Mouse (Mus musculus) hindbrain, embryonic 12.5 days (tissue): Measurements from ENCODE around the gene Rangrf. TPM values are rescaled to one million over a fixed set of nuclear protein-coding genes. Genes with fewer than 3 reads are reported as not detected.
A peak's percentile ranks its signal among the peaks of the same experiment; 100 is the strongest.
"Not testable (repeated sequence)": the region's sequence is repeated elsewhere in the genome, so short reads cannot be mapped to it uniquely, and the experiment has no call there.

Experiments
- ATAC-seq: fragments of 200-750 bp; cut with Nextera tagmentation; 2 replicates; pipeline ENCODE4 v1.8.0; 2017; ENCODE audit warnings: moderate TSS enrichment; ENCODE audit not compliant: low FRiP score
- H3K27ac ChIP-seq: fragments of 300-500 bp; sonication (generic); 2 replicates; pipeline ENCODE4 v1.5.1; 2016; ENCODE audit warnings: mild to moderate bottlenecking
- H3K27me3 ChIP-seq: fragments of 300-500 bp; sonication (generic); 2 replicates; pipeline ENCODE4 v1.6.1; 2016; ENCODE audit warnings: mild to moderate bottlenecking
- H3K36me3 ChIP-seq: fragments of 300-500 bp; sonication (generic); 2 replicates; pipeline ENCODE4 v1.6.1; 2016; ENCODE audit warnings: mild to moderate bottlenecking
- H3K4me1 ChIP-seq: fragments of 300-500 bp; sonication (generic); 2 replicates; pipeline ENCODE4 v1.6.1; 2016
- H3K4me2 ChIP-seq: fragments of 300-500 bp; sonication (generic); replicated peaks from 2 replicates; pipeline ENCODE4 v1.6.1; 2016; ENCODE audit warnings: mild to moderate bottlenecking
- H3K4me3 ChIP-seq: fragments of 300-500 bp; sonication (generic); 2 replicates; pipeline ENCODE4 v1.5.1; 2016; ENCODE audit warnings: mild to moderate bottlenecking
- H3K9ac ChIP-seq: fragments of 300-500 bp; sonication (generic); 2 replicates; pipeline ENCODE4 v1.6.1; 2016; ENCODE audit warnings: mild to moderate bottlenecking, moderate library complexity
- H3K9me3 ChIP-seq: fragments of 300-500 bp; sonication (generic); replicated peaks from 2 replicates; pipeline ENCODE4 v1.6.1; 2016; ENCODE audit warnings: mild to moderate bottlenecking
- WGBS: fragments of 180-500 bp; shearing (Covaris S2); methylation state at CpG from one replicate; pipeline ENCODE4 v1.1.7; 2016; 5-methylcytosine and 5-hydroxymethylcytosine counted together
- polyA plus RNA-seq: library from polyadenylated mRNA; unstranded; fragments of >200 nt; fragmentation: Nextera tagmentation; extraction: Ambion mirVana; gene quantifications from 2 replicates; pipeline ENCODE4 v1.2.1, GENCODE M21; 2016

The Rangrf gene
- polyA plus RNA-seq, 1 experiment from 2014 or later, result 38.3 TPM

DNA sequence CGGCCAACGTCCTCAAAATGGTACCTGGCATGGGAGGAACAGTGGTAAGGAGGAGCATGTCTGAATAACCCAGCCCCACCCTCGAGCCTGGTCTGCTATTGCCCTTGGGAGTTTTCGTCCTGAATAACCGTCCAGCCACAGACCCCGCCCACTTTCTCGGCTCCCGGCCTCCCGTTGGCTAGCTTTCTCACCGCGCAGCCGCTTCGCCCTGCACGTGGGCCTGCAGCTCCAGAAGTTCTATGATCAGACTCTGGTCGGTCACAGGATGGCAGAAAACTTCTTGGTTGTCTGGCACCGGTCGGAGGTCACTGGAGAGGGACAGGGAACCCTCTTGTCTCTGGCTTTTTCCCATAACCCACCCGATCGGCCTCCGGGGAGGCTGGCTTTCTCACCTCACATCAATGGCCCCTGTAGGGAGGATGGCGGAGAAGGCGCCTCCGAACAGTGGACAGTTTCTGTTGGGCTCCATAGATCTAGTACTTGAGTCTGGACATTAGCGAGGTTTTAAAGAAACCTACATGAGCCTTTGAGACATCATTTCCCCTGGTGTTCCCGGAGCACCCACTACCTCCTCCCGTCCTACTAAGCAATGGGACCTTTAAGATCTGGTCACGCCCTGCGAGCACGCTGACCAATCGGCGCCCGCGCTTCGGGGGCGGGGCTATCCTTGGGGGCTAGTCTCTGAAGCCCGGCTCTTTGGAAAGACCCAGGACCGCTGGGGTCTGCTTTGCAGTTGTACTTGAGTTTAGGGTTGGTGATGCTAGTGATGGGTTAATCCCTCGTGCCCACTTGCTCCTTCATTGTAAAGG, 1.5 kb downstream of the Rangrf start:
- Histone ChIP-seq H3K9ac (peak overlapping the region; percentile 43), H3K4me1 (peaks cover 12% of the 10 kb centered on the region), H3K4me2 (peak overlapping the region; percentile 66), H3K4me3 (peak overlapping the region; percentile 46), H3K27me3 (0 out of 2 replicates have a peak, but pooled peaks cover 15% of the 10 kb centered on the region)
- H3K9me3 ChIP-seq, H3K27ac ChIP-seq, H3K36me3 ChIP-seq: not testable (repeated sequence)
- peak; percentile 89 for ATAC-seq
- WGBS, result under 1% methylated on average over 38 of the region's 38 CpGs

DNA sequence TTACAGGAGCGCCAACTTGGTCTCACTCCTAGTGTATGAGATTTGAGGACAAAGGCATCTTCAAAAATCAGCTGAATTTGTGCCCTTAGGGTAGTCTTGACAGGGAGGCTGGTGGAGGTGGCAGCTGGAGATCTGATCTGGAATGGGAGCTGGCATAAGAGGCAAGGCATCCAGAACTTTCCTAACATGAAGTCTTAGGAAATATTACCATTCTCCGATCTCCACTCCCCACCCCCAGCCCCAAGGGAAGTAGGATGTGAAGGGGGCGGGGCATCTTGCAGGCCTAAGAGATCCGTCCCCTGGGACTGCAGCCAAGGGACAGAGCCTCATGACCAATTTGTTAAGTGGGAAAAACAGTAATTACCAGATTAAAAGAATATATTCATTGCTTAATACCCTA, 4.8 kb downstream of the Rangrf start:
- H3K27me3 ChIP-seq, result 0 out of 2 replicates have a peak, but pooled peaks cover 7% of the 10 kb centered on the region
- no peak overlapping the region for H3K4me2 ChIP-seq
- no peak overlapping the region for H3K27ac ChIP-seq
- no peak overlapping the region for H3K4me3 ChIP-seq
- no peaks in the 10 kb centered on the region for H3K9me3 ChIP-seq
- H3K9ac ChIP-seq, result no peak overlapping the region
- WGBS, result 83% methylated on average over 4 of the region's 4 CpGs
- ATAC-seq, result no peak
- peaks cover 18% of the 10 kb centered on the region for H3K4me1 ChIP-seq
- H3K36me3 ChIP-seq, result 0 out of 2 replicates have a peak, but pooled peaks cover 2% of the 10 kb centered on the region

DNA sequence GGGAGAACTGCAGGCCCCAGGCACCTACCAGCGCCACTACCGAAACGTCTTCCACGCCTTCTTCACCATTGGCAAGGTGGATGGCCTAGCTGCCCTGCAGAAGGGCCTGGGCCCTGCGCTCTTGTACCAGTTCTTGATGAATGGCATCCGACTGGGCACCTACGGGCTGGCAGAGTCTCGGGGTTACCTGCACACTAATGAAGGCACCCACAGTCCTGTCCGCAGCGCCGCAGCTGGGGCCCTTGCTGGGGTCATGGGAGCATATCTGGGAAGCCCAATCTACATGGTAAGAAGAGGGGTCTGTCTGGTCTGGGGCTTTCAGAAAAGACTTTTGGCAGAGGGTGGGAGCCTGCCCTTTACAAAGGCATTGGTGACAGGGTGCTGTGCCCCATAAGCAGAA, 6.2 kb downstream of the Rangrf start:
- Histone ChIP-seq H3K27ac (no peak overlapping the region), H3K4me3 (peak overlapping the region; percentile 57; the same call in 1 of the 2 replicates), H3K4me2 (peak overlapping the region; percentile 84; the same call in 1 of the 2 replicates), H3K36me3 (0 out of 2 replicates have a peak, but pooled peaks cover 2% of the 10 kb centered on the region), H3K4me1 (peaks cover 14% of the 10 kb centered on the region), H3K9me3 (no peaks in the 10 kb centered on the region), H3K9ac (no peak overlapping the region), H3K27me3 (0 out of 2 replicates have a peak, but pooled peaks cover 3% of the 10 kb centered on the region)
- WGBS, result 87% methylated on average over 11 of the region's 11 CpGs
- ATAC-seq, result no peak

DNA sequence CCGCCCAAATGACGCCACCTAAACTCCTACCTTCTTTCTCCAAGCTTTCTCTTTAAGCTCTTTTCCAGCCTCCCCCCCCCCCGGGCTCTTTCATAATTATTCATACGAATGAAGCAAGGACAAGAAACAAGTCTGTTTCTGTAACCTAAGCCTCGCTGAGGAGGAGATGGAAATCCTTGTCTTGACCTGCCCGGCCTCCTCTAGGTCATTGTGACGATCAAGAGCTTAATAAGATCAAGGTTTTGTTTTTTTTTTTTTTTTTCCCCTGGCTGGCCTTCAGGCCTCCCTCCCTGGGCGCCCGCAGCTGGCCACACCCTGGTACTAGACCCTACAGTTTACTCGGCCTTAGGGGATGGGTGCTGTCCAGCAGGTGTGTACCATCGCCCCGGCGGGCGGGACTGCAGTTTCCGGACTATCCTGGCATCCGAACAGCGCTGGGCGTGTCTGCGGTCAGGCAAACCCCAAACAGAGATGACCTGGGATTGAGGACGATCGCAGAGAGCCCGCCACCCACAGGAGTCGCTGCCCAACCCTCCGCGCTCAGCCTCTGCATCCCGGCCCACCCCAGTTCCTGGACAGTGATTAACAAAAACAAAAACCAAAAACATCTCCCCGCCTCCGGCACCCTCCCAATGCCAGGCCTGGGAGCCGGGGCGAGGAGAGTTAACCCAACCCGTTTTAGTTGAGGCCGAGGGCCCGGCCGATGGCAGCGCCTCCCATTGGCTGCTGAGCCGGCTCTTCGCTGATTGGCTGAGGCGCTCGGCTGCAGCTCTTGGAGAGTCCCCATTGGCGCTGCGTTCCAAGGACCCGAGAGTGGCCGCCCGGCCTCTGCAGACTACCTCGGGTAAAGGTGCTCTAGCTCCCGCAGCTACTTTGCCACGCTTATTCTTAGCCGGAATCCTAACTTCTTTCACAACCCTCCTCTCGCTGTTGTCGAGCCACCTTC, 7.4 kb downstream of the Rangrf start, which contains the start of gene Slc25a35:
Gene Slc25a35 (plus strand): TSS at position 795 of the 946 bp plus-strand sequence.
- Histone ChIP-seq H3K27me3 (0 out of 2 replicates have a peak, but pooled peaks cover 3% of the 10 kb centered on the region), H3K4me3 (peak within 1 kb of the TSS; percentile 57), H3K27ac (peak within 1 kb of the TSS; percentile 67), H3K4me2 (peak within 1 kb of the TSS; percentile 84), H3K36me3 (0 out of 2 replicates have a peak, but pooled peaks cover 2% of the 10 kb centered on the region), H3K9ac (peak within 1 kb of the TSS; percentile 72), H3K9me3 (no peaks in the 10 kb centered on the region), H3K4me1 (peaks cover 9% of the 10 kb centered on the region)
- WGBS, result under 1% methylated on average over 50 of the region's 50 CpGs
- ATAC-seq, result peak; percentile 94

DNA sequence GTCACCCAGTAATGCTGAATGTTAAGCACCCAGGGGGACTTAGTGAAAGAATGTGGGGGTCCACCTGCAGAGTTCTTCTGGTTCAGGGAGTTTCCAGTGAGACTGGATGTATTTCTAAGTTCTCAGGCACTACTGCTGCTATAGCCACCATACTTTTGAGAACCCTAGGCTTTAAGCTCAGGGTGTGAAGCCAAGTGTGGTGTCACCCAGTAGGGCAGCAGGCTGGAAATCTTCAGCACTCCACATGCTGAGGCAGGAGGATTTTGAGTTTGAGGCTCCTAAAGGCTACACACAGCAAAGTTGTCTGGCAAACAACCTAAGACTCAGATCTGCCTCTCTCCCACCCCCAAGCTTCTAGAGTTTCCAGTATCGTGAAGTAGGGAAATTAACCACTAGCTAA, 8.4 kb downstream of the Rangrf start:
- H3K4me2 ChIP-seq, result no peak overlapping the region
- no peak overlapping the region for H3K4me3 ChIP-seq
- peaks cover 9% of the 10 kb centered on the region for H3K4me1 ChIP-seq
- no peaks in the 10 kb centered on the region for H3K9me3 ChIP-seq
- ATAC-seq, result no peak
- H3K9ac ChIP-seq, result no peak overlapping the region
- 66% methylated on average over 1 of the region's 1 CpGs for WGBS
- H3K27me3 ChIP-seq, result 0 out of 2 replicates have a peak, but pooled peaks cover 3% of the 10 kb centered on the region
- H3K36me3 ChIP-seq, result 0 out of 2 replicates have a peak, but pooled peaks cover 2% of the 10 kb centered on the region
- no peak overlapping the region for H3K27ac ChIP-seq

DNA sequence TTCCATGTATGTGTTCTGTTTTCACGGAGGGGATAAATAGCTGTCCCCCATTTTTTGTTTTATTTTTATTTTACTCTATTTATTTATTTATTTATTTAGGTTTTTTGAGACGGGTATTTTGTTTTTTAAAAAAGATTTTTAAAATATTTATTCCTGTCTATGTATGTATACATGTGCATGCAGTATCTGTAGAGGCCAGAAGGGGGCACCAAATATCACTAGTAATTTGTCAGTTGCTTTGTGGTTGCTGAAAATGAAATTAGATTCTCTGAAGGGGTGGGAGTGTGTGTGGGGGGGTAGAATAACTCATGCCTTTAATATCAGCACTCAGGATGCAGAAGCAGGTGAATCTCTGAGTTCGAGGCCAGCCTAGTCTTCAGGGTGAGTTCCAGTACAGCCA, 9.1 kb downstream of the Rangrf start:
- ATAC-seq, result no peak
- H3K27me3 ChIP-seq, result 0 out of 2 replicates have a peak, but pooled peaks cover 3% of the 10 kb centered on the region
- H3K4me3 ChIP-seq, result no peak overlapping the region
- no peak overlapping the region for H3K4me2 ChIP-seq
- H3K27ac ChIP-seq, result no peak overlapping the region
- 31% methylated on average over 3 of the region's 3 CpGs for WGBS
- no peak overlapping the region for H3K9ac ChIP-seq
- no peaks in the 10 kb centered on the region for H3K36me3 ChIP-seq
- H3K4me1 ChIP-seq, result peaks cover 9% of the 10 kb centered on the region
- H3K9me3 ChIP-seq, result no peaks in the 10 kb centered on the region

DNA sequence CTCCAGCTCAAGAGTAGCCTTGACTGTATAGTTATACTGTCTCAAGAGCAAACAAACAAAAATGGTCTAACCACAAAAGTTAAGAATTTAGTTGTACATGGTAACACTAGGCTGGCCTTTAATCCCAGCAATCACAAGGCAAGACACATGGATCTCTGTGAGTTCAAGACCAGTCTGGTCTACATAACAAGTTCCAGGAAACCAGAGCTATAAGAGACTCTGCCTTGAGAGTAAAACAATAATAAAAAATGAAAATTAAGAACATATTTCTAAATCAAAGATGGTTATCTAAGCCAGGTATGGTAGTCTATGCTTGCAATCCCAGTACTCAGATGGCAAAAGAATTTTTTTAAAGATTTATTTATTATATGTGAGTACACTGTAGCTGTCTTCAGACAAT, 9.9 kb downstream of the Rangrf start:
- no peak for ATAC-seq
- Histone ChIP-seq H3K27me3 (0 out of 2 replicates have a peak, but pooled peaks cover 3% of the 10 kb centered on the region), H3K9ac (no peak overlapping the region), H3K4me2 (no peak overlapping the region), H3K27ac (no peak overlapping the region), H3K9me3 (no peaks in the 10 kb centered on the region), H3K4me3 (no peak overlapping the region), H3K36me3 (no peaks in the 10 kb centered on the region), H3K4me1 (peaks cover 9% of the 10 kb centered on the region)

DNA sequence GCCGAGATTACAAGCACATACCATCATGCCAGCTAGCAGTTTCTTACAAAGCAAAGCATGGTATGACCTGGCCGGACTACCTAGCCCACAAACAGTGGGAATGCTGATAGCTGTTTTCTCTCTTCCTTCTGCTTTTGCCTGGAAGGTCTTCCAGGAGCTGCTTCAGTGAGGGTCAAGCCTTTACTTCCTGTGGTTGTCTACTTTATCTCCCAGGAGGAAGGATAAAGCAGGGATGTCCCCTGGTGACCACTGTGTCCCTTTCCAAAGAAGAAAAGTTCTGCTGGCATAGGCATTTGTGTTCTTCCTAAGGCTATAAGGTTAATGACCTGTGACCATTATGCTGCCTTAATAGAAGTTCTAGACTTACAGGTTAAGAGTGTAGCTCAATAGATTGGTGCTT, 11.6 kb downstream of the Rangrf start:
- no peak overlapping the region for H3K9ac ChIP-seq
- H3K36me3 ChIP-seq, result no peaks in the 10 kb centered on the region
- WGBS, result 77% methylated on average over 2 of the region's 2 CpGs
- H3K4me2 ChIP-seq, result no peak overlapping the region
- no peak overlapping the region for H3K4me3 ChIP-seq
- no peak for ATAC-seq
- H3K27me3 ChIP-seq, result peaks cover 3% of the 10 kb centered on the region; the same call in 1 of the 2 replicates
- H3K9me3 ChIP-seq, result no peaks in the 10 kb centered on the region
- H3K27ac ChIP-seq, result no peak overlapping the region
- peaks cover 5% of the 10 kb centered on the region for H3K4me1 ChIP-seq

DNA sequence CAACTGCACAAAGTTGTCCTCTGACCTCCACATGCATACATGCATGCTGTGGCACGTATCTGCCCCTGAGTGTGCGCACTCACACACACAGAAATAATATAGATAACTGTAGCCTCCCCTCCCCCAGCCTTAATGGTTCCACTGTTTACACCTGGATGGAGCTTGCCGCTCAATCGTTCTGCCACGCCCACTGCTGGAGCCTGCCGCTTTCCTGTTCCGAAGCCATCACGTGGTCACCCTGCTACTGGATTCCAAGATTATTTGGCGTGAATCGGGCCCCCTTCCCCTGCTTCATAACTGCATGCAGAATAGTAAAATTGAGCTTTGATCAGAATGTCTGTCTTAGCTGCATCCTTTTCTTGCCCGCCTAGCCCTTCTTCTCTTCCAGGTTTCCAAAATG, 12.8 kb downstream of the Rangrf start:
- H3K36me3 ChIP-seq, H3K4me3 ChIP-seq, H3K4me1 ChIP-seq, ATAC-seq, H3K4me2 ChIP-seq, H3K9ac ChIP-seq, H3K9me3 ChIP-seq, H3K27ac ChIP-seq, H3K27me3 ChIP-seq: not testable (repeated sequence)
- WGBS, result 31% methylated on average over 11 of the region's 11 CpGs

DNA sequence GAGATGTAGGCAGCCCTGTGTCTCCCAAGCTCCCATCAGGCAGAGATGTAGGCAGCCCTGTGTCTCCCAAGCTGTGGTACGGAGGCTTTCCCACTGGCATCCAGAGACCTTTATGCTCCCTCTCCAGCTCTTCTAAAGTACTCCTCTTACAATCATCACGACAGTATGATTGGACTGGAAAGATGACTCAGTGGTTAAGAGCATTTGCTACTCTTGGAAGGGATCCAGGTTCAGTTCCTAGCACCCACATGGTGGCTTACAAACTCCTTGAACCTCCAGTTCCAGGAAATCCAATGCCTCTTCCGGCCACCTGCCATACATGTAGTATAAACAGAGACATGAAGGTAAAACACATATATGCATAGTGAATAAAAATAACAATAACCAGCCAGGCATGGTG, 13.4 kb downstream of the Rangrf start:
- no peak overlapping the region for H3K27ac ChIP-seq
- H3K27me3 ChIP-seq, result peaks cover 15% of the 10 kb centered on the region
- no peaks in the 10 kb centered on the region for H3K36me3 ChIP-seq
- no peak overlapping the region for H3K4me2 ChIP-seq
- no peak overlapping the region for H3K9ac ChIP-seq
- H3K4me1 ChIP-seq, result no peaks in the 10 kb centered on the region
- no peak for ATAC-seq
- WGBS, result 78% methylated on average over 3 of the region's 3 CpGs
- no peaks in the 10 kb centered on the region for H3K9me3 ChIP-seq
- H3K4me3 ChIP-seq, result no peak overlapping the region

DNA sequence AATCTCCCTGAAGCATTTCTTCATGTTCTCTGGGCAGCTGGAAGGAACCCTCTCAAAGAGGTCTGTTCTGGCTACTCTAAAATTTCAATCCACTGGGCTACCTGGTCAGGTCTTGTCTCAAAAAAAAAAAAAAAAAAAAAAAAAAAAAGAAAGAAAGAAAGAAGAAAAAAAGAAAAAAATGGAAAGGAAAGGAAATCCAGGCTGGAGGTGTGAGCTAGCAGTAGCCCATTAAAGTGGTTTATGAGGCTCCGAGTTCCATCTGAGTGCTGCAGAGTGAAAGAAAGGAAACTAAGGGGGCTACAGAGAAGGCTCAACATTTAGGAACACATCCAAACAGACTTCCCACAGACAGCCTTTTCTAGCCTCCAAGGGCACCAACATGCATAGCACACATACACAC, 17.0 kb downstream of the Rangrf start:
- Histone ChIP-seq H3K9ac (no peak overlapping the region), H3K4me1 (peaks cover 18% of the 10 kb centered on the region), H3K27ac (no peak overlapping the region), H3K4me2 (no peak overlapping the region), H3K27me3 (peaks cover 51% of the 10 kb centered on the region), H3K4me3 (no peak overlapping the region), H3K36me3 (no peaks in the 10 kb centered on the region), H3K9me3 (no peaks in the 10 kb centered on the region)
- no peak for ATAC-seq
- WGBS, result 86% methylated on average over 1 of the region's 1 CpGs

DNA sequence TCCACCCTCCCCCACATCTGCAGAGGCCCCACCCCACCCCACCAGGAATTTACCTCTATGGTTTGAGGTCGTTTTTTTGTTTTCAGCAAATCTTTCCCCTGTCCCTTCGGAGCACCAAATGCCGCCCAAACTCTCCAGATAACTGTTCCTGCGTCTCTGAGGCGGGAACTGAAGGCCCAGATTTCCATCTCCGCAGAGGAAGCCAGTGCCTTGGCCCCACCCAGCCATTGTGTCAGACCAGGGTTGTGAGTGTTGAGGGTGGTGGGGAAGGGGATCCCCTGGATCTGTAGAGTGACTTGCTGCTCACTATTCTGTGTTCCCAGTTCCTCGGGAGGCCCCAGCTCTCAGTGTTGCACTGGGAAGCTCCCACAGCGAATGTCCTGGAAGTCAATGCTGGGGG, 17.7 kb downstream of the Rangrf start, which contains the start of gene Arhgef15:
Gene Arhgef15 (minus strand): TSS at position 173 of the 400 bp plus-strand sequence.
- no peaks in the 10 kb centered on the region for H3K36me3 ChIP-seq
- WGBS, result 34% methylated on average over 8 of the region's 8 CpGs
- 0 out of 2 replicates have a peak within 1 kb of the TSS, but pooled peaks have one; percentile 6 for H3K4me3 ChIP-seq
- 0 out of 2 replicates have a peak within 1 kb of the TSS, but pooled peaks have one; percentile 1 for H3K4me2 ChIP-seq
- peaks cover 56% of the 10 kb centered on the region for H3K27me3 ChIP-seq
- no peaks in the 10 kb centered on the region for H3K9me3 ChIP-seq
- peaks cover 18% of the 10 kb centered on the region for H3K4me1 ChIP-seq
- 0 out of 2 replicates have a peak within 1 kb of the TSS, but pooled peaks have one; percentile 19 for H3K9ac ChIP-seq
- H3K27ac ChIP-seq, result no peak within 1 kb of the TSS
- ATAC-seq, result no peak
